Mouse (Mus musculus): ENCODE measurements around the gene Wnt3a. TPM values are rescaled to one million over a fixed set of nuclear protein-coding genes. Genes with fewer than 3 reads are reported as not detected.
"Not testable (repeated sequence)": the region's sequence is repeated elsewhere in the genome, so short reads cannot be mapped to it uniquely, and the experiment has no call there.

Gene Wnt3a
- polyA plus RNA-seq, 1 experiment = not detected

- Histone ChIP-seq H3K36me3 (ENCODE audit: control insufficient read depth, insufficient read depth, low read length) (no peaks in the 10 kb centered on the region), H3K4me3 (ENCODE audit: low read depth, low read length) (no peak overlapping the region), H3K4me1 (ENCODE audit: control insufficient read depth, insufficient read depth, insufficient read length, low read length) (peaks cover 6% of the 10 kb centered on the region), H3K27me3 (ENCODE audit: control insufficient read depth, insufficient read depth, low read length) (peaks cover 35% of the 10 kb centered on the region), H3K27ac (ENCODE audit: insufficient read depth, low read depth, low read length) (no peak overlapping the region)
- TF ChIP-seq CTCF (IDR thresholded peaks at IDR 0.05; ENCODE audit: extremely low read depth, insufficient read length, insufficient replicate concordance, low read depth, low read length) = no peak
- TF ChIP-seq POLR2A (IDR thresholded peaks at IDR 0.05; ENCODE audit: low read depth, low read length) = no peak
- 23% methylated on average over 12 of the region's 12 CpGs for WGBS
Measured at GRCm38 (mm10) chr11:59308164-59308542, 17.6 kb upstream of the Wnt3a start.

- no peaks in the 10 kb centered on the region for H3K36me3 ChIP-seq (ENCODE audit: control insufficient read depth, insufficient read depth, low read length)
- 2% methylated on average over 45 of the region's 45 CpGs for WGBS
- peaks cover 6% of the 10 kb centered on the region for H3K4me1 ChIP-seq (ENCODE audit: control insufficient read depth, insufficient read depth, insufficient read length, low read length)
- peaks cover 35% of the 10 kb centered on the region for H3K27me3 ChIP-seq (ENCODE audit: control insufficient read depth, insufficient read depth, low read length)
- TF ChIP-seq POLR2A (IDR thresholded peaks at IDR 0.05; ENCODE audit: low read depth, low read length) (no peak), CTCF (IDR thresholded peaks at IDR 0.05; ENCODE audit: extremely low read depth, insufficient read length, insufficient replicate concordance, low read depth, low read length) (peak; percentile 67; the same call in 1 of the 2 replicates)
- no peak overlapping the region for H3K27ac ChIP-seq (ENCODE audit: insufficient read depth, low read depth, low read length)
- peak overlapping the region; percentile 67 for H3K4me3 ChIP-seq (ENCODE audit: low read depth, low read length)
Measured at GRCm38 (mm10) chr11:59307422-59308163, 17.0 kb upstream of the Wnt3a start.

GRCm38 (mm10) chr11:59306461-59307421, 16.2 kb upstream of the Wnt3a start, which contains the start of gene Wnt9a:
Gene Wnt9a, plus strand, starts transcription at chr11:59306928.
- H3K27ac ChIP-seq (ENCODE audit: insufficient read depth, low read depth, low read length) = no peak within 1 kb of the TSS
- TF ChIP-seq CTCF (IDR thresholded peaks at IDR 0.05; ENCODE audit: extremely low read depth, insufficient read length, insufficient replicate concordance, low read depth, low read length) (no peak), POLR2A (IDR thresholded peaks at IDR 0.05; ENCODE audit: low read depth, low read length) (no peak; the same call in 1 of the 2 replicates)
- H3K36me3 ChIP-seq (ENCODE audit: control insufficient read depth, insufficient read depth, low read length) = no peaks in the 10 kb centered on the region
- WGBS = 3% methylated on average over 112 of the region's 128 CpGs
- H3K4me3 ChIP-seq (ENCODE audit: low read depth, low read length) = peak within 1 kb of the TSS; percentile 67
- H3K27me3 ChIP-seq (ENCODE audit: control insufficient read depth, insufficient read depth, low read length) = peaks cover 35% of the 10 kb centered on the region
- H3K4me1 ChIP-seq (ENCODE audit: control insufficient read depth, insufficient read depth, insufficient read length, low read length) = peaks cover 6% of the 10 kb centered on the region

GRCm38 (mm10) chr11:59305821-59306215, 15.3 kb upstream of the Wnt3a start:
- H3K36me3 ChIP-seq (ENCODE audit: control insufficient read depth, insufficient read depth, low read length) = no peaks in the 10 kb centered on the region
- H3K4me3 ChIP-seq (ENCODE audit: low read depth, low read length) = no peak overlapping the region
- peaks cover 35% of the 10 kb centered on the region for H3K27me3 ChIP-seq (ENCODE audit: control insufficient read depth, insufficient read depth, low read length)
- TF ChIP-seq CTCF (IDR thresholded peaks at IDR 0.05; ENCODE audit: extremely low read depth, insufficient read length, insufficient replicate concordance, low read depth, low read length) (no peak), POLR2A (IDR thresholded peaks at IDR 0.05; ENCODE audit: low read depth, low read length) (no peak)
- 10% methylated on average over 10 of the region's 10 CpGs for WGBS
- peaks cover 6% of the 10 kb centered on the region for H3K4me1 ChIP-seq (ENCODE audit: control insufficient read depth, insufficient read depth, insufficient read length, low read length)
- H3K27ac ChIP-seq (ENCODE audit: insufficient read depth, low read depth, low read length) = no peak overlapping the region

GRCm38 (mm10) chr11:59305008-59305820, 14.7 kb upstream of the Wnt3a start:
- Histone ChIP-seq H3K4me3 (ENCODE audit: low read depth, low read length) (no peak overlapping the region), H3K36me3 (ENCODE audit: control insufficient read depth, insufficient read depth, low read length) (no peaks in the 10 kb centered on the region), H3K27ac (ENCODE audit: insufficient read depth, low read depth, low read length) (no peak overlapping the region), H3K27me3 (ENCODE audit: control insufficient read depth, insufficient read depth, low read length) (peaks cover 35% of the 10 kb centered on the region), H3K4me1 (ENCODE audit: control insufficient read depth, insufficient read depth, insufficient read length, low read length) (peaks cover 6% of the 10 kb centered on the region)
- TF ChIP-seq CTCF (IDR thresholded peaks at IDR 0.05; ENCODE audit: extremely low read depth, insufficient read length, insufficient replicate concordance, low read depth, low read length) = no peak
- TF ChIP-seq POLR2A (IDR thresholded peaks at IDR 0.05; ENCODE audit: low read depth, low read length) = no peak
- 52% methylated on average over 22 of the region's 22 CpGs for WGBS

GRCm38 (mm10) chr11:59302700-59303569, 12.4 kb upstream of the Wnt3a start:
- peaks cover 30% of the 10 kb centered on the region for H3K27me3 ChIP-seq (ENCODE audit: control insufficient read depth, insufficient read depth, low read length)
- H3K4me3 ChIP-seq (ENCODE audit: low read depth, low read length) = no peak overlapping the region
- WGBS = 21% methylated on average over 10 of the region's 10 CpGs
- peaks cover 6% of the 10 kb centered on the region for H3K4me1 ChIP-seq (ENCODE audit: control insufficient read depth, insufficient read depth, insufficient read length, low read length)
- no peaks in the 10 kb centered on the region for H3K36me3 ChIP-seq (ENCODE audit: control insufficient read depth, insufficient read depth, low read length)
- no peak for TF ChIP-seq POLR2A (IDR thresholded peaks at IDR 0.05; ENCODE audit: low read depth, low read length)
- TF ChIP-seq CTCF (IDR thresholded peaks at IDR 0.05; ENCODE audit: extremely low read depth, insufficient read length, insufficient replicate concordance, low read depth, low read length) = peak; percentile 63; the same call in 1 of the 2 replicates
- H3K27ac ChIP-seq (ENCODE audit: insufficient read depth, low read depth, low read length) = no peak overlapping the region

- 55% methylated on average over 2 of the region's 2 CpGs for WGBS
- not testable (repeated sequence) for H3K36me3 ChIP-seq (ENCODE audit: control insufficient read depth, insufficient read depth, low read length); H3K4me3 ChIP-seq (ENCODE audit: low read depth, low read length); H3K27ac ChIP-seq (ENCODE audit: insufficient read depth, low read depth, low read length); H3K4me1 ChIP-seq (ENCODE audit: control insufficient read depth, insufficient read depth, insufficient read length, low read length)
- H3K27me3 ChIP-seq (ENCODE audit: control insufficient read depth, insufficient read depth, low read length) = peaks cover 16% of the 10 kb centered on the region
Measured at GRCm38 (mm10) chr11:59301053-59301452, 10.5 kb upstream of the Wnt3a start.

Measured in small intestine, adult 2 months (tissue).